Mouse (Mus musculus) lung, postnatal 25 days (tissue): Measurements from ENCODE around the gene Rhot1.
A peak's percentile ranks its signal among the peaks of the same experiment; 100 is the strongest.
"Not testable (repeated sequence)": the region's sequence is repeated elsewhere in the genome, so short reads cannot be mapped to it uniquely, and the experiment has no call there.

Experiments
- DNase-seq: peaks from one replicate; pipeline ENCODE4 v3.0.0; 2022; ENCODE audit warnings: low spot score

Rhot1 gene

DNA sequence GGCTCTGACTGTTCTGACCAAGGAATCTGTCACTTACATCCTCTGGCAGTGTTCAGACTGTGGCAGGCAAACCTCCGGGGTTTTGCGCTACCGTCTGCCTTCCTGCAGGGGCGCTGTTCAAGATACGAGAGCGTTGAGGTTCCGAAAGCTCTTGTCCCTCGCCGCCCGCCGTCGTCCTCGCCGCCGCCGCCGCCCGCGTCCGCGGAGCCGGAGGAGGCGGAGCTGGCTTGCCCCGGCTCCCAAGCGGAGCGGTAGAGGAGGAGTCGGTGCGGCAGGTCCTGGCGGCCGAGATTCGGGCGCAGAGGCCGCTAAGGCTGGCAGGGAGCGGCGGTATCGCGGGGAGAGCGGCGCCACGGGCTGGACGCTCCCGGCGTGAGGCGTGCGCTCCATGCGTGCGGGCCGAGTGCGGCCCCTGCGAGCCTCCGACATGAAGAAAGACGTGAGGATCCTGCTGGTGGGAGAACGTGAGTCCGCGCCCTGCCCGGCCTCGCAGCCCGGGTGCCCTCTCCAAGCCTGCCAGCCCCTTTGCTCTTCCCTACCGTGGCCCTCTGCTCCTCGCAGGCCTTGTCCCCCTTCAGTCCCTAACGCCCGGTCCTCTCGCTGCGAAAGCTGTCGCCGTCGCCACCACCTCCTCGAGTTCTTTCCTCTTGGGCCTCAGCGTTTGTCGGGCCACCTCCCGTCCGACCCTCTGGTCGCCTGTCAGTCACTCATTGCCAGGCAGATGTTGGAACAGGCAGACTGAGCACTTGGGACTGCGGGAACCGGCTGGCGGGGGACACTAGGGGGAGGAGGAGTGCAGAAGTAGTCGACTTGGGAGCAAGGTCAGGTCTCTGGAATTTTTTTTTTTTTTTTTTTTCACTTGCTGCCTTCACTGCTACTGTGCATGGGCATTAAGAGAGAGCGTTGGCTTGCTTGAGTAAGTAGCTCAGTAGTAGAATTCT, at the start of gene Rhot1:
Rhot1 (plus strand) TSS at position 160 of the 941 bp plus-strand sequence.
- peak; percentile 96 for DNase-seq

DNA sequence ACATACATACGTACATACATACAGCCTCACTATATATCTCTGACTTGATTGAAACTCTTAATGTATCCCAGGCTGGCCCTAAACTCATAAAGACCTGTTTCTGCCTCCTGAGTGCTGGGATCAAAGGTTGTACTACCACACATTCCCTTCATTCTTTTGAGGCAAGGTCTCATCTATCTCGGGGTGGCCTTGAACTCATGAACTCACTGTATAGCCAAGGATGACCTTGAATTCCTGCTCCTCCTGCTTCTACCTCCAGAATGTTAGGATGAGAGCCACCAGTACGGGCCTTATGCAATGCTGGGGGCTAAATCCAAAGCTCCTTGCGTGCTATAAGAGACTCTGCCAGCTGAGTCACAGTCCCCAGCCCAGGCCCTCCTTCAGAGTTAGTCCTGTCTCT, 47.8 kb upstream of the Rhot1 start:
- no peak for DNase-seq

DNA sequence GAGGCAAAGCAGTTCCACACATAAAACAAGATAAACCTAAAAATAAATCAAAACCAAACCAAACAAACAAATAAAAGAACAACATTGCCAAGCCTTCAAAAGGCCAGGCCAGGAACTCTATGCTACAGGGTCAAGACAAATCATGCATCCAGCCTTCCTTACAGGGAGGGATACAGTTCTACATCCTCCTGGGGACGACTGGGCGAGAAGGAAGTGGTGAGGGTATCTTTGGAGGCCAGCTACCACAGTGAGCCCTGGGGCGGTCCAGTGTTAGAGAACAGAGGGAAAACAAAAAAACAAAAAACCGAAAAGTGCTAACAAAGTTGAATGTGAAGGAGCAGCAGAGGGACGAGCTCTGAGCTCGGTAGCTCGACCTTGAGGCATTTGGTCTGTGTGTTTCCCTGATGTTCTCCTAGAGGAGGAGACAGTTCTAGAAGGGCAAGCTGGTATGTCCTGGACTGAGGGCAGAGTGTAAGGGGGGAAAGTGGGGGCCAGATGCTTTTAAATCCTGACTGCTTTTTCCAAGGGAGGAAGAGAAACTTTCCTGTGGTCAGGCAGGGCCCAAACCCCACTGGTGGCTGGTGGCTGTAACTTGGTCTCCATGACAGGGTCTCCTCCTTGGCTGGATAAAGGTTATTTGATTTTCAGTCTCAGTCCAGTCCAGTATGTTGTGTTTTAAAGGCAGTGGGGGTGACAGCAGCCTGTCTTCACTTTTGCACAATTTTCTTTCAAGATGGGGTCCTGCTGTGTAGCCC, 45.3 kb upstream of the Rhot1 start:
- no peak for DNase-seq

DNA sequence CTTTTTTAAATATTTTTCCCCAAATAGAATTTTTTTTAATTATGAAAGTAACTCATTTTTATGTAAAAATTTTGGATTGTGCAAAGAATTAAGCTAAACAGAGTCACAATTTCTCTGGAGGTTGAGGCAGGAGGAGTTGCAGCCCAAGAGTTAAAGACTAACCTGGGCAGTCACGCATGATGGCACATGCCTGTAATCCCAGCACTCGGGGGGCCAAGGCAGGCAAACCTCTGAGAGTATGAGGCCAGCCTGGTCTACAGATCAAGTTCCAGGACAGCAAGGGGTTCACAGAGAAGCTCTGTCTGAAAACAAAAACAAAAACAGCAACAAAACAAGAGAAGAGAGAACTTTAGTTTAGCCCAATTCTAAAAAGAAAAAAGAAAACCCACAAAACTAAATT, 44.6 kb upstream of the Rhot1 start:
- no peak for DNase-seq

DNA sequence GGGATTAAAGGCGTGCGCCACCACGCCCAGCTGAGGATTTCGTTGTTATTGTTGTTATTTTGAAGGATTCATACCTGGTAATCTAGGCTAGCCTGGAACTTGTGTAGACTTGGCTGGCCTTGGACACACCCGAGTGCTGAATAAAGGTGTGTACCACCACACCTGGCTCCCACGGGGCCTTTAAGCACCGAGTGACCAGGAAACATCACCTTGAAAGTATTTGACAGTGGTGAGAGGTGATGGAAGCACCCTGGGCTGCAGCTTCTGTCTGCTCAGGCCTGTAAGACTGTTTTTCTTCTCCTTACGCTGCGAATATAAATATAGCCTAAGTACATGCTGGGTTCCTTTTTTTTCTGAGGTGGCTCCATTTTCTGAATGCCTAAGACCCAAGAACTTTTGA, 40.7 kb upstream of the Rhot1 start:
- no peak for DNase-seq

DNA sequence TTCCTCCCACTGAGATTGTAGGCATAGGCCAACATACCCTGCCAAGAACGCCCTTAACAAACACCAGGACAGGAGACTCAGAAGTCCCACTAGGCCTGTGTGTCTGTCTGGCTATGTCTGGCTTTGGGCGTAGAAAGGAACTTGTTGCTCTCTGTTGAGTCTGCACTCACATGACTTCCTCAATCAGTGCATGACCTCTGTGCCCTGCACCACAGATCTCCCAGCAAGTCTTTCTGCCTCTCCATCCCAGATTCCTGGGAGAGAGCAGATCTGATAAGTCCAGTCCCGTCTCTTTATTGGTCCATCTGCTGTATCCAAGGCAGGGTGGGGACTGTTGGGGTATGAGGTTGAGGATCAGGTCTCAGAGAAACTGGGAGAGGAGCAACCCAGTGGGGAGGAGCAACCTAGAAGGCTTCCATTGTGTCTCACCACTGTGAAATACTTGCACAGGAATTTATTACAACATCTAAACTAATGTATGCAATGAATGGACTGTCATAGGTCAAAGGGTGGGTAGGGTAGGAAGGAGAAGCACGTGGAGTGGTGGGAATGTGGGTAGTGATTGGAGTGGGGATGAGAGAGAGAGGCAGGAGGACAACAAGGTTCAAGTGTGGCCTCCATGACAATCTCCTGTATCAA, 40.1 kb upstream of the Rhot1 start:
- no peak for DNase-seq

DNA sequence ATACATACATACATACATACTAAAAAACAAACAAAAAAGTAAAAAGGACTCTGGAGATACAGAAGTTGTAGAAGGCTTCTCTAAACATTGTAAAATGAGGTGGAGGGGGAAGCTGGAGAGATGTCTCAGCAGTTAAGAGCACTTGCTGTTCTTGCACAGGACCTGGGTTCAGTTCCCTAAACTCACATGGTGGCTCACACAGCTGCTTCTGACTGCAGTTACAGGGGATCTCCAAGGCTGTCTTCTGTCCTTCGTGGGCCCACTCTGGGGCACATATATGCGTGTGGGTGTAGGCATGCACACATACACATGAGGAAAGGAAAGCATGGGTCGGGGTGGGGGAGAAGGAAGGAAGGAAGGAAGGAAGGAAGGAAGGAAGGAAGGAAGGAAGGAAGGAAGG, 39.2 kb upstream of the Rhot1 start:
- no peak for DNase-seq

DNA sequence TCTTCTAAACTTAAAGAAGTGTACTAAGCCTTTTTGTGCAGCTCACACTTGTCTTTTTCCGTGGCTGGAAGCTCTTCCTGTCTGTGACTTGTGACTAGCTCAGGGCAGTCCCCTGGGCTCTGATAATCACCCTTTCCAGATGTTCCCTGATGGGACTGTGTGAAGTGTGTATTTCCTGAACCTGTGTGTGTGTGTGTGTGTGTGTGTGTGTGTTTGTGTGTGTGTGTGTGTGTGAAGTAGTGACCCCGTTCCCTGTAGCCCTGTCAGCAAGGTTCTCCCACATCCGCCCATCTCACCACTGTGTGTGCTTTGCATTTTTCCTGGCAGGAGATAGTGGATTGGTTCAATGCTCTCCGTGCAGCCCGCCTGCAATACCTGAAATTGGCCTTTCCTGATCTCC, 38.5 kb upstream of the Rhot1 start:
- no peak for DNase-seq

DNA sequence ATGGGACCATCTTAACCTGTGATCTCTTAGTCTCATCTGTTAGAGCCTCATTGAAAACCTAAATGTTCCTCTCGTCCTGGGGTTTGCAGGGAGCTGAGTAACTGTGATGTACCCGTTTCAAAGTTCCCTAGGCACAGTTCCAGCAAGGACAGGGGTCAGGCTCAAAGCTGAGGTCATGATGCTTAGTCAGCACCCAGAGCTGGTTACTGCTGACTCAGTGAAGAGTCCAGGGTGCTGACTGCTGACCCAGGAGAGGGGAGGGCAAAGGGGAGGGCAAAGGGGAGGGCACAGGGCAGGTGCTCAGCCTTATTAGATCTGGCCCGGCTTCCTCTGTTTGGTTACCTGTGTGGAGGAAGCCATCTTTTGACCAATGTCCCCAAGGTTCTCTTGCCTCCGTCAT, 36.9 kb upstream of the Rhot1 start:
- DNase-seq, result no peak

DNA sequence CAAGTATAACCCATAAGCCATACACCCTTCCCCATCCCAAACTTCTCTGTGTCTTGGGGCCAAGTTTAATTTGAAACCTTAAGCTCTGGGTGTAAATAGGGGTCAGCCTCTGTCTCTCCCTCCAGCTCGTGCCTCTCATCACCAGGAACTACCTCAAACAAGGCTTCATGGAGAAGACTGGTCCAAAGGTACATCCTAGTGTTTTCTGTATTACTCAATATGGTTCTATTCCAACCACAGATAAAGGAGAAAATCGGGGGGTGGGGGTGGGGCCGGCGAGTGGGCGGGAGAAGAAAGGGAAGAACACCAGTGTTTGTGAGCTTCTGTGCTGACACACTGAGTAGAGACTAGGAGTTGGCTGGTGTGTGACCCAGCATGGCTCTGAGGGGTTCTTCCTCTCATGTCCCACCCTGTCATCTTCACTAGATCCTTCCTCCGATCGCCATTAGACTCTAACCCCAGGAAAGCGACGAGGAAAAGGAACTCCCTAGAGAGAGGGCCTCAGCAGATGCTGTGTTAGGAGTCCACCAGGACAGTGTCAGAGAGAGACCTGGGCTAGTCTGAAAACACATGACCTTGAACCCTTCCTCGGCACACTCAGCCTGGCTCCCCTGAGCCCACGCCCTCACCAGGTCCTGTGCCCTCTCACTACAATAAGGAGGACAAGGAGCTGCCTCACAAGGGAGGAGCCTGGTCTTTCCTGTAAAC, 34.7 kb upstream of the Rhot1 start:
- DNase-seq, result no peak

DNA sequence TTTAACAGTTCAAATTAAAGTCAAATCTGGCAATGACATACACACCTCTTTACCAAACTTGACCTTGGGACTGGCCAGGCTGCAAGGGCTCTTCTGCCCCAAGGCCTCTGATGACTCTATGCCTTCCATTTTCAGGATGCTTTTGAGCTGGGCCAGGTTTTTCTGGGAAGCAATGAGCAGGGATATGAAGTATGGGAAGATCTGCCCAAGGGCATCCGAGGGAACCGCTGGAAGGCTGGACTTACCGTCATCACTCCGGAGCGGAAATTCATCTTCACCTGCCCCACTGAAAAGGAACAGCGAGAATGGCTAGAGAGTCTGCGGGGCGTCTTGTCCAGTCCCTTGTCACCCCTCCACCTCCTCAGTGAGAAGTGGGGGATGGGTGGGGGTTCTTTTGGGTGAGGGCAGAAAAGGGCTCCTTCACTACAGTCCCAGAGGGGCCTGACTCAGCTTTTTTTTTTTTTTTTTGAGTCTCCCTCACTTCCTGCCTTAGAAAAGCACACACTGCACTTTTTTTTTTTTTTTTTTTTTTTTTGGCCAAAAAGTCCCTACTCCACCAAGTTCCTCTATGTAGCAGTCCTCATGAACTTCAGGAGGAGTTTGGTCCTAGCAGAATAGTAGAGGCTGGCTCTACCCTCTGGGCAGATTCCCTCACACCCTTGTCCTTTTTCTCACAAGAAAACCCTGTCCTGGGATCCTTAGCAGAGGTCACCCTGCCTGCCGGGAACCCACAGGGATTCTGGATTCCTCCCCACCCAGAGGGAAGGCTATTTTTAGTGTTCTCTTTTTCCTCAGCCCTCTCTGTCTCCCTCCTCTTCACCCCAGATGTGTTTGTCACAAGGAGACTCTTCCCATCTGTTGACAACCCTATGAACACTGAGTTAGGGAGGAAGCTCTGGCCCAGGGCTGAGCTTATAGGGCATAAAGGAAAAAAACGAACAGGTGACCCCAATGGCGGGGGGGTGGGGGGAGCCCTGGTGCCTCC, 31.6 kb upstream of the Rhot1 start:
- no peak for DNase-seq

DNA sequence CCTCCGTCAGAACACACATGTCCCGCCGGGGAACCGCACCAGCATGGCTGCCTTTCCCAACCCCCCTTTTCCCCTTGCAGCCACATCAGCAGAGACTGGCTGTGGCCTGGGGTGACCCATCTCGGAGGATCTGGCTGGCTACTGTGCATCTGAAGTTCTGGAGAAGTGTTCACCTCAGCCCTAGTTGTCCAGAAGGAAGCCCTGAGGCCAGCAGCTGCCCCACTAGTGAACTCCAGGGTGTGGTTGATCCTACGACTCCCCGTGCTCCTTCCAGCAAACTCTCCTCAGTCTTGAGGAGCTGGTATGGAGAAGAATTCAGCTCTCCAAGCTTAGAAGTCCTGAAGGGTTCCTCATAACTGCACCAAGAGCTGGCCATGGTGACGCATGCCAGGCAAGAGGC, 30.5 kb upstream of the Rhot1 start:
- no peak for DNase-seq

DNA sequence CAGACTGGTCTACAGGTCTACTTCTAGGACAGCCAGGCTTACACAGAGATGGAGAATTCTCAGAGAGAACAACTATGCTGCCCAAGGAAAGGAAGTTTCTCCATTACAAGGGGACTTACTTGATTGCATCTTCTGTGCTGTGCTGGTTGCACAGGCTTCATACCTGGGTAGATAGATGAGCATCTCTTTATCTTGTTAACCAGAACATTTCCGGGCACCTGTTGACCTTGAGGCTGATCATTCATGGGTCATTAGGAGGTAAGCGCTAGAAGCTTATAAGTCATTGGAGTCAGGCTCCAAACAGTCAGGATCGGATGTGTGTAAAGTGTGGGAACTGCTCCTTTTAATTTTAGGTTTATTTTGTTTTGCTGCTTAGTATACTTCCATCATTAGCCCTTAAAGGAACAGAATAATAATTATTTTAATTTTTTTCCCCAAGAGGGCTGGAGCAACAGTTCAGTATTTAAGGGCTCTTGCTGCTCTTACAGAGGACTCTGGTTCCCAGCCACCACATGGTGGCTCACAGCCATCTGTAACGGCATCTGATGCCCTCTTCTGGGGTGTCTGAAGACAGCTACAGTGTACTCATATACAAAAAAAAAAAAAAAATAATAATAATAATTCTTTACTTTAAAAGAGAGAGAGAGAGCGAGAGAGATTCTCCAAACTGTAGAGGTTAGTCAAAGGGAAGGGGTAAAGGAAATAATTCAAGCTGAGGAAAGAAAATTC, 27.6 kb upstream of the Rhot1 start:
- DNase-seq, result no peak

DNA sequence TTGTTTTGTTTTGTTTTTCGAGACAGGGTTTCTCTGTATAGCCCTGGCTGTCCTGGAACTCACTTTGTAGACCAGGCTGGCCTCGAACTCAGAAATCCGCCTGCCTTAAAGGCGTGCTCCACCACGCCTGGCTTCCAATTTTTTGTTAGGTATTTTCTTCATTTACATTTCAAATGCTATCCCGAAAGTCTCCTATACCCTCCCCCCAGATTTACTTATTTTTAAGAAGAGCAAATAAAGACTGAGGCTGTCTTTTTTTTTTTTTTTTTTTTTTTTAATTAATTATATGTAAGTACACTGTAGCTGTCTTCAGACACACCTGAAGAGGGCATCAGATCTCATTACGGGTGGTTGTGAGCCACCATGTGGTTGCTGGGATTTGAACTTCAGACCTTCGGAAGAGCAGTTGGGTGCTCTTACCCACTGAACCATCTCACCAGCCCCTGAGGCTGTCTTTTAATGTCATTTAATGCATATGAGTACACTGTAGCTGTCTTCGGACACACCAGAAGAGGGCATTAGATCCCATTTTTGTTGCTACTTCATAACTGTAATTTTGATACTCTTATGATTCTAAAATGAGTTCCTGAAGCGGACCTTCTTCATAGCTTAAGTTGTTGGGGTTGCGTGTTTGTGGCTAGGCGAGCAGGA, 25.6 kb upstream of the Rhot1 start:
- DNase-seq, result not testable (repeated sequence)

DNA sequence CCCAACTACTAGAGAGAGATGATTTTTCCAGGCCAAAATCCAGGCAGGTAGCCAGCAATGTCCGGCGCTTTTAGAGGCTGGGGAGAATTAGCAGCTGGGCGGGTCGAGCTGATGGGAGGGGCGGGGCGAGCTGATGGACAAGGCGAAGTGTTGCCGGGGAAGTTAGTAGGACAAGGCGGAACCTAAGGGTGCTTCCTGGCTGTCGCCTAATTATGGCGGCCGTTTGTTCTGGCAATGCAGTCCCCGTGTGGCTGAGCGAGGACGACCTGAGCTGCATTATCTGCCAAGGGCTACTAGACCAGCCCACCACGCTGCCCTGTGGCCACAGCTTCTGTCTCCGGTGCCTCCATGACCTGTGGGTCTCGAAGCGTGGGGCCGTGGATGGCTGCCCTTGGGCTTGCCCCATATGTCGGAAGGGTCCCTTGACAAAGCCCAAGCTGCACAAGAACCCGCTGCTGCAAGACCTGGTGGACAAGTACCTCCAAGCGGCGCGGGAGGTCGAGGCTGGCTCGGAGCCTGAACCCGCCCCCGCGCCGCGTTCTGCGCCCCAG, 25.0 kb upstream of the Rhot1 start, which contains the start of gene Rnf135:
Rnf135 (plus strand) TSS at position 147 of the 551 bp plus-strand sequence.
- DNase-seq, result peak; percentile 95

DNA sequence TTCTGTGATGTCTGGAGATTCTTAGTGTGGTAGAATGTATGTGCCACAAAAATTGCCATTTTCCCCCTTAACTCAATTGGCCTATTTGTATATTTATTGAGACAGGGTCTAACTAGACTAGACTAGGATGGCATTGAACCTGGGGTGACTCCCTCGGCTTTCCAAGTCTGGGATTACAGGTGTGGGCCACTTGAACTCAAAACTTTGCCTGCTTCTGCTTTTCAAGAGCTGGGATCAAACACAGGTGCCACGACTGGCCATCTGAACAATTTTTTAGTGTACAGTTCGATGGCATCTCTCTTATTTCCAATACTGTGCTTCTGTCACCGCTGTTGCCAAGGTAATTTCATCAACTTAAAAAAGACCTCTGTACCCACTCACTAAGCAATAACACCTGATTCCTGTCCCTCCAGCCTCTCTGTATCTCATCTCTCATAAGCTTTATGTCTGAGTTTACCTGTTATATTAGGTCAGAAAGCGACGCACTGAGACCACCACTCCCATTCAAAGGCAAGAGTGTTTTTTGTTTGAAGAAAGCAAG, 24.2 kb upstream of the Rhot1 start:
- DNase-seq, result no peak

DNA sequence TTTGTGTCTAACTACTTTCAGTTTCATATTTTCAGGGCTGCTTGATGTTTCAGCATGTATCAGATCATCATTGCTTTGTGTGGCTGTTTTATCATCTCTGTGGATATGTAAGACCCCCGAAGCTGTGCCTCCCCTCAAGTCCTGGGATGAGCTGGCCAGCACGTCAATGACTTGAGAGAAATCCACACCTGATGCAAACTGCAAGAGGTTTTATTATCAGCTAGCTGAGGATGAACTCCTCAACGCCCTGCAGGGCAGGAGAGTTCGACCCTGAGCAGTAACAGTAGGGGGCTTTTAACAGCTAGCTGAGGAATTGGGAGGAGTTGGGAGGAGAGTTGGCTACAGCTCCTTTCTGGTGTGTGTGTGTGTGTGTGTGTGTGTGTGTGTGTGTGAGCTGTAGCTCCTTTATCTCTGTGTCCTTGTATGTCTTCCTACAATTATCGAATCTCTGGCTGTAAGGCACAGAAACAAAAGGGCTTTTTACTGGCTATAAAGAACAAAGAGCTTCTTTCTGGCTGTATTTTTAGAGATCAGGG, 23.3 kb upstream of the Rhot1 start:
- DNase-seq, result not testable (repeated sequence)

DNA sequence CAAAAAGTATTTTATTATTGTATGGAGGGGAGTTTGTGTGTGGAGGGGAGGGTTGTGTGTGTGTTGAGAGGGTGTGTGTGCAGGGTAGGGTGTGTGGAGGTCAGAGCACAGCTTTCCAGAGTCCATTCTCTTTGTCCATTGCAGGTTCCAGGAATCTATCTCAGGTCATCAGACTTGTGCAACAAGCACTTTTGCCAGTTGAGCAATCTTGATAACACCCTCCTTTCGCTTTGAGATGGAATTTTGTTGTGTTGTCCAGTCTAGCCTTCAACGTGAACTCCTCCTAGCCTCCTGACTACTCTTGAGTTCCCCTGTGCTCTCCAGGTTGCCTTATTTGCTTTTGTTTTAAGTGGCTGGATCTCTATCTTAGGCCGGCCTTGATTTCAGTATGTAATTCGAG, 18.5 kb upstream of the Rhot1 start:
- DNase-seq, result peak; percentile 74

DNA sequence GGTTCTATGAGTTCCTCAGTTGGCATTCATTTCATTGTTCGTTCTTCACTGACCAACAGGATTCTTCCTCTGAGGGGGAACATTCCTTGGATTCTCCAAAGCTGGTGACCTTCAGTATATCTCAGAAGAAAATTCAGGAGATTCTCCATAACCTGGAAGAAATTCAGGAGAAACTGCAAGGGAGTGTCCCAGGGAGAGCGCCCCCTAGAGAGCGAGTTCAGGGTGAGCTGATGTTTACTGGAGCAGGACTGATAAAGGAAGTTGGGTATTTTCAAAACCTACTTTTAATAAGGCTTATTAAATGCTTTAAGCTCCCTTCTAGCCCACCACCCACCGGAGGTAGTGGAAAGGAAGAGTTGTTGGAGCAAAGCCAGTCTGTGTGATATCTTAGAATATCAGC, 15.0 kb upstream of the Rhot1 start:
- no peak for DNase-seq
